Mouse (Mus musculus): ENCODE data around the gene Asic1.

DNA sequence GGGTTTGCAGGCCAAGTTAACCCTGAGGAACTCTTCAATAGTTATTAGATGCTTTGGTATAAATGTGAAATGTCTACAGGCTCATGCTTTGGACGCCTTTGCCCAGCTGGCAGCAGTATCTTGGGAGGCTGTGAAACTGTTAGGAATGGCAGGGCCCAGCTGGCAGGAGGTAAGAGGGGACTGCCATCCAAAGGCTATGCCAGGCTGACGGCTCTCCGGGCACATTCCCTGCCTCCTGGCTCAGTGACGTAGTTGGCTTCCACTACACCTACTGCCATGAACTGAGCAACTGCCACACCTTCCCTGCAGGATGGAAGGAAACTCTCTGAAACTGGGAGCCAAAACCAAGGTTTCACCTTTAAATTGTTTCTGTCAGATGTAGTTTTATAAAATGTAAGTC, 70.1 kb downstream of the Asic1 start:
- TF ChIP-seq CTCF (IDR thresholded peaks at IDR 0.05; ENCODE audit: low read depth) (no peak), EP300 (optimal IDR thresholded peaks at IDR 0.05) (no peak)
